Mouse (Mus musculus) Patski (cell line): Measurements from ENCODE around the gene Olfr972. TPM values are rescaled to one million over a fixed set of nuclear protein-coding genes. Genes with fewer than 3 reads are reported as not detected.
"Not testable (repeated sequence)": the region's sequence is repeated elsewhere in the genome, so short reads cannot be mapped to it uniquely, and the experiment has no call there.

Source experiments
- ATAC-seq: fragments of 100-300 bp; one replicate; pipeline ENCODE4 v1.8.0; 2021
- CTCF ChIA-PET: fragments of 350-600 bp; sonication (Branson Sonifier 250); formaldehyde crosslinking; loops from one replicate; lab custom pipeline; 2022; ENCODE audit warnings: inconsistent platforms; lab: Charles Lee
- POLR2A ChIA-PET: fragments of 350-600 bp; sonication (Branson Sonifier 250); formaldehyde crosslinking; loops from one replicate; lab custom pipeline; 2022; ENCODE audit warnings: antibody characterized with exemption, inconsistent platforms; lab: Charles Lee
- DNase-seq: peaks from one replicate; pipeline ENCODE4 v3.0.0-alpha.2; 2011; ENCODE audit warnings: low read depth, low spot score
- H3K27me3 ChIP-seq: fragments of 371-371 bp; one replicate; pipeline ENCODE4 v1.5.1; 2021
- CTCF ChIP-seq: fragments of 100-300 bp; IDR thresholded peaks from one replicate; pipeline ENCODE4 v1.5.1; 2021
- in situ Hi-C: fragments of 300-500 bp; cut with MboI; formaldehyde crosslinking; loops from 3 replicates; pipeline ENCODE4 v1.11.1; 2018; ENCODE audit warnings: low pct_unique_long_range_greater_than_20kb, mixed read lengths
- polyA plus RNA-seq: library from polyadenylated mRNA; unstranded; gene quantifications from one replicate; pipeline ENCODE4 v1.2.3, GENCODE M21; 2021

The Olfr972 gene
- polyA plus RNA-seq, result not detected

DNA sequence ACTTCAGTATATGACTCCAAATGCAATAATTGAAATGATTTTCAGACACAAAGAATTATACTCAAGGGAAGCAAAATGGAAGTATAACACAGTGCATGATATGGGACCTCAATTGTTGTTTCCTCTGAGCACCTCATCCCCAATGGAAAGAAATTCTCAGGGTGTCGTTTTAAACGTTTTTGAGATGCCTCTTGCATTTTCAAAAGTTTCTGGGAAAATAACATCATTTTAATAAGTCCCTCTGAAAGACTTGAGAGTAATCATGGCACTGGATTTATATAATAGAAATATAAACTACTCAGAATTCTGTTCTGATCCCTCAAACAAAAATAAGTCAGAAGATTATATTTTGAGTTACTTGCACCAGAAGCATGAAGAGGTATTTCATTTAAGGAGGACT is at the start of gene Olfr972:
Gene Olfr972, plus strand, starts transcription at position 301 of the 400 bp plus-strand sequence.
- no peaks in the 10 kb centered on the region for H3K27me3 ChIP-seq
- ATAC-seq, result no peak
- in situ Hi-C loops, result no loop called here
- TF ChIP-seq CTCF, result no peak
- CTCF ChIA-PET, result no interaction called here
- POLR2A ChIA-PET, result no interaction called here
- DNase-seq, result no peak

DNA sequence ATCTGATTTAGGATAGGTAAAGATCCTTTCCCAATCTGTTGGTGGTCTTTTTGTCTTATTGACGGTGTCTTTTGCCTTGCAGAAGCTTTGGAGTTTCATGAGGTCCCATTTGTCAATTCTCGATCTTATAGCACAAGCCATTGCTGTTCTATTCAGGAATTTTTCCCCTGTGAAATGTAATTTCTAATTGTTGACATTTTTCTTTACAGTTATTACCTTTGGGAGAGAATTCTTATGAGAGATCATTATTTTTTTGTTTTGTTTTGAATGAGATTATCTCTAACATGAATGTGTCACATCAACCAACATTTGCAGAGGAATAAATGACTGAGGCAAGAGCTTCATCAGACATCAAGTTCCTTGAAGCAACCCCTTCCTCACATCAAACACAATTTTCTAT is 29.6 kb upstream of the Olfr972 start, which contains the start of gene Olfr971:
Gene Olfr971, plus strand, starts transcription at position 301 of the 400 bp plus-strand sequence.
- ATAC-seq, POLR2A ChIA-PET, H3K27me3 ChIP-seq, CTCF ChIA-PET, in situ Hi-C loops, DNase-seq: not testable (repeated sequence)

DNA sequence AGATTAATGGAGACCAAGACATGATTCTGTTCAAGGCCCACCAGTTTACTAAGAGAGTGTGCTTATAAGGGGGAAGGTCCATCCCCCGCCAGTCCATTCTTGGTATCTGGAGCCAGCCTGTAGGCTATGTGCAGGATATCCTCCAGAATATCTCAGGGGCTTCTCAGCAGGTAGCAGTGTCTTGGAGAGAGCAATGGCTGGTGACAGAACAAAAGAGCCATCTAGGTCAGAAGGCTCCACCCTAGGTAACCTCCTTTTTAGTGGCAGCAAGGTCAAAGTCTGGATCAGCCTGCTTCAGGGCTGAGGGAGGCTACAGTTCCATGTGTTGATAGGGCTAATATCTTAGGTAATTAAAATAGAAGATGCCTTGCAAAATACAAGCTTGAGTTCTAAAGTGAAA is 5.8 kb downstream of the Olfr972 start:
- H3K27me3 ChIP-seq, ATAC-seq, POLR2A ChIA-PET, in situ Hi-C loops, CTCF ChIA-PET, DNase-seq: not testable (repeated sequence)

DNA sequence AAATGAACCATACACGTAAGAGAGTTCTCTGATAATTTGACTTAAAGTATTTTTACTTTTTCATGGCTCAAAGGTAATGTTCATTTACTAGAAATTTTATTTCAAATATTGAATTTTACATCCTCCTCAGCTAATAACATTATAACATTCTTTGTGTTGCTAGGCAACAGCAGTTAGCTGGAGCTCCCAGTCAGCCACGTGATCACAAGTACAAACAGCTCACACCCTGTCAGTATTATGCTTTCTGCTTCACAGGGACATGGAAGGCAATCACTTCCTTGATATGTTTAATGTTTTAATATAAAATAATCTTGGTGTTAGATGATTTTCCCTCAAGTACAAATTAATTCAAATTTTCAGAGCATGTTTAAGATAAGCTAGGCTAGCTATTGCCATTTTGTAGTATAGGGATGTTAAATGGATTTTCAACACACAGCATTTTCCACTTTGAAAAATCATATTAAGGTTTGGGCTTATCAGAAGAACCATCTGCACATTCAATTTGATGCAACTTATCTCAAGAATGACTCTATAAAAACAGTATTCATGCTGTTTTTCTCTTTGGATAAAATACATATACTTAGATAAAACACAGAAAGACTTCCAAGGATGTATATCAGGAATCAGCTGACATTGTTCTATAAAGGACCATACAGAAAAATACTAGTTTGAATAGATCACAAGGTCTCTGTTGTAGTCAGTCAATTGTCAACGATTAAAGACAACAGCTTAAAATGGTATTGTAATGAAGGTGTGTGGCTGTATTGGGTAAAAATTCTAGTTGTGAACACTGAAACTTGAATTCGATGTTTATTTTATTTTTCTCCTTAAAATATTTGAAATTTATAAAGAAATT is 11.5 kb downstream of the Olfr972 start:
- CTCF ChIA-PET, POLR2A ChIA-PET, in situ Hi-C loops, ATAC-seq, DNase-seq, H3K27me3 ChIP-seq: not testable (repeated sequence)

DNA sequence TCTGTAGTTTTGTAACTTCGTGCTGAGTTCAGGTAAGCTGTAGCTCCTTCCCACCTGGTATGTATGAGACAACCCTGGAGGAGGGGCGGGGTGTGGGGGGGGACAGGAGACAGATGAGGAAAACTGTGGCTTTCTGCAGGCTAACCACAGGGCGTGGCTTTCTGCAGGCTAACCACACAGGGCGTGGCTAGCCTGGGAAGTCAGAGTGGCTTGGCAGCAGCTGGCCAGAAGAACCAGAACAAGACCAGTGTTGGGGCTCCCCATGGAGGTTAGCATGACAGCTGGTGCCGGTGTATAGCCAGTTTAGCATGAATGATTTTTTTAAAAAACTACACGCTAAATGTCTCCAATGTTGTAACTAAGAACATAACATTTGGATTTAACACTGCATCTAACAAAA is 38.9 kb downstream of the Olfr972 start:
- no peak for TF ChIP-seq CTCF
- POLR2A ChIA-PET, result no interaction called here
- in situ Hi-C loops, result no loop called here
- ATAC-seq (no peak), DNase-seq (no peak)
- H3K27me3 ChIP-seq, result peaks cover 9% of the 10 kb centered on the region
- CTCF ChIA-PET, result interaction anchor here (1.6 kb wide), 1 partner anchor 12 kb away, joined by 4 read pairs; no protein-coding TSS in a partner anchor

DNA sequence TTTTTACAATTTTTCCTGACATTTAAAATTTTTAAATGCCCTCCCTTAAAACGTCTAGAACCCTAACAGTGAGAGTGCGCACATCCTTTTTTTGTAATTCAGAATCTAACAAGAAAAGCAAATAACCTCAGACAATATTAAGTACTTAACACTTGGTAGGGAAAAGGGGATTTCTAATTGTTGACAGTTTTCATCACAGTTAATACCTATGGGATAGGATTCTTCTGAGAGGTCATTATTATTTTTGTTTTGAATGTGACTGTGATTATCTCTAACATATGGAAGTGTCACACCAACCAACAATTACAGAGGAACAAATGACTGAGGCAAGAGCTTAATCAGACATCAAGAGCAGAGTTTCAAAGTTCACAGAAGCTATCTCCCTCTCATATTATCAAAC is 40.8 kb downstream of the Olfr972 start, which contains the start of gene Olfr229:
Gene Olfr229, plus strand, starts transcription at position 301 of the 400 bp plus-strand sequence.
- ChIA-PET CTCF (no interaction called here), POLR2A (no interaction called here)
- in situ Hi-C loops, result no loop called here
- no peak for DNase-seq
- TF ChIP-seq CTCF, result no peak
- ATAC-seq, result no peak
- peaks cover 9% of the 10 kb centered on the region for H3K27me3 ChIP-seq

DNA sequence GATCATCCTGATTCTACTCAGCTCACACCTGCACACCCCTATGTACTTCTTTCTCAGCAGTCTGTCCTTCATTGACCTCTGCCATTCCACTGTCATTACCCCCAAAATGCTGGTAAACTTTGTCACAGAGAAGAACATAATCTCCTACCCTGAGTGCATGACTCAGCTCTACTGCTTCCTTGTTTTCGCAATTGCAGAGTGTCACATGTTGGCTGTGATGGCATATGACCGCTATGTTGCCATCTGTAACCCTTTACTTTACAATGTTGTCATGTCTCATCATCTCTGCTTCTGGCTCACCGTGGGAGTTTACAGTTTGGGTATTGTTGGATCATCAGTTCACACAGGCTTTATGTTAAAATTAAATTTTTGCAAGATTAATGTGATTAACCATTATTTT is 43.7 kb downstream of the Olfr972 start:
- no peak for DNase-seq
- TF ChIP-seq CTCF, result no peak
- H3K27me3 ChIP-seq, result peaks cover 9% of the 10 kb centered on the region
- no peak for ATAC-seq
- in situ Hi-C loops, result no loop called here
- ChIA-PET CTCF (no interaction called here), POLR2A (no interaction called here)

Other genes starting within 250 kb of the Olfr972 start
- gene Olfr960, start 245.0 kb upstream of the Olfr972 start, polyA plus RNA-seq, result not detected
- gene Olfr961, start 221.3 kb upstream of the Olfr972 start, polyA plus RNA-seq, result not detected
- not detected for gene Olfr963, start 199.2 kb upstream of the Olfr972 start, polyA plus RNA-seq
- not detected for gene Olfr149, start 159.3 kb upstream of the Olfr972 start, polyA plus RNA-seq
- gene Olfr965, start 155.1 kb upstream of the Olfr972 start, polyA plus RNA-seq, result not detected
- not detected for gene Olfr150, start 135.4 kb upstream of the Olfr972 start, polyA plus RNA-seq
- not detected for gene Olfr967, start 120.2 kb upstream of the Olfr972 start, polyA plus RNA-seq
- gene Olfr968, start 83.2 kb upstream of the Olfr972 start, polyA plus RNA-seq, result not detected
- gene Olfr969, start 75.5 kb upstream of the Olfr972 start, polyA plus RNA-seq, result not detected
- not detected for gene Olfr970, start 57.6 kb upstream of the Olfr972 start, polyA plus RNA-seq
- gene Olfr971, start 29.5 kb upstream of the Olfr972 start, polyA plus RNA-seq, result not detected
- not detected for gene Olfr229, start 40.9 kb downstream of the Olfr972 start, polyA plus RNA-seq
- not detected for gene Olfr974, start 71.1 kb downstream of the Olfr972 start, polyA plus RNA-seq
- not detected for gene Olfr975, start 85.6 kb downstream of the Olfr972 start, polyA plus RNA-seq
- not detected for gene Olfr976, start 94.7 kb downstream of the Olfr972 start, polyA plus RNA-seq
- gene Olfr978, start 125.7 kb downstream of the Olfr972 start, polyA plus RNA-seq, result not detected
- 0.05 TPM for gene Olfr979, start 137.0 kb downstream of the Olfr972 start, polyA plus RNA-seq
- not detected for gene Olfr980, start 143.2 kb downstream of the Olfr972 start, polyA plus RNA-seq
- gene Olfr981, start 155.0 kb downstream of the Olfr972 start, polyA plus RNA-seq, result not detected
- gene Olfr982, start 207.4 kb downstream of the Olfr972 start, polyA plus RNA-seq, result not detected
- not detected for gene Olfr983, start 227.2 kb downstream of the Olfr972 start, polyA plus RNA-seq
- gene Olfr984, start 247.8 kb downstream of the Olfr972 start, polyA plus RNA-seq, result not detected